Mouse (Mus musculus) embryonic facial prominence, embryonic 15.5 days (tissue): ENCODE results near the gene Ube2z. TPM values are rescaled to one million over a fixed set of nuclear protein-coding genes. Genes with fewer than 3 reads are reported as not detected.

Experiments used
- ATAC-seq: fragments of 200-750 bp; cut with Nextera tagmentation; 2 replicates; pipeline ENCODE4 v1.8.0; 2017; ENCODE audit warnings: low read depth, moderate TSS enrichment; ENCODE audit not compliant: insufficient number of reproducible peaks, low FRiP score, low TSS enrichment
- H3K27ac ChIP-seq: fragments of 300-500 bp; sonication (generic); replicated peaks from 2 replicates; pipeline ENCODE4 v1.5.1; 2015; ENCODE audit warnings: mild to moderate bottlenecking, inconsistent platforms
- H3K27me3 ChIP-seq: fragments of 300-500 bp; sonication (generic); 2 replicates; pipeline ENCODE4 v1.6.1; 2015; ENCODE audit warnings: inconsistent platforms
- H3K36me3 ChIP-seq: fragments of 300-500 bp; sonication (generic); 2 replicates; pipeline ENCODE4 v1.6.1; 2015; ENCODE audit warnings: mild to moderate bottlenecking, inconsistent platforms
- H3K4me1 ChIP-seq: fragments of 300-500 bp; sonication (generic); 2 replicates; pipeline ENCODE4 v1.6.1; 2015; ENCODE audit warnings: inconsistent platforms
- H3K4me2 ChIP-seq: fragments of 300-500 bp; sonication (generic); replicated peaks from 2 replicates; pipeline ENCODE4 v1.6.1; 2015; ENCODE audit warnings: mild to moderate bottlenecking, inconsistent platforms
- H3K4me3 ChIP-seq: fragments of 300-500 bp; sonication (generic); replicated peaks from 2 replicates; pipeline ENCODE4 v1.5.1; 2015; ENCODE audit warnings: mild to moderate bottlenecking, inconsistent platforms
- H3K9ac ChIP-seq: fragments of 300-500 bp; sonication (generic); 2 replicates; pipeline ENCODE4 v1.6.1; 2015; ENCODE audit warnings: inconsistent platforms
- H3K9me3 ChIP-seq: fragments of 300-500 bp; sonication (generic); replicated peaks from 2 replicates; pipeline ENCODE4 v1.6.1; 2016; ENCODE audit warnings: inconsistent platforms
- WGBS: fragments of 180-500 bp; shearing (Covaris S2); methylation state at CpG from one replicate; pipeline ENCODE4 v1.1.7; 2015; 5-methylcytosine and 5-hydroxymethylcytosine counted together
- polyA plus RNA-seq: library from polyadenylated mRNA; unstranded; fragments of >200 nt; fragmentation: Nextera tagmentation; extraction: Ambion mirVana; gene quantifications from 2 replicates; pipeline ENCODE4 v1.2.1, GENCODE M21; 2015

Gene Ube2z
- polyA plus RNA-seq, 1 experiment from 2014 or later: 47.1 TPM

- H3K4me2 ChIP-seq: peak overlapping the region; percentile 97
- peak overlapping the region; percentile 85 for H3K9ac ChIP-seq
- no peaks in the 10 kb centered on the region for H3K9me3 ChIP-seq
- H3K36me3 ChIP-seq: no peaks in the 10 kb centered on the region
- peak overlapping the region; percentile 95 for H3K27ac ChIP-seq
- peak overlapping the region; percentile 81 for H3K4me3 ChIP-seq
- ATAC-seq: 0 out of 2 replicates have a peak, but pooled peaks have one; percentile 1
- peaks cover 4% of the 10 kb centered on the region for H3K27me3 ChIP-seq
- WGBS: under 1% methylated on average over 33 of the region's 33 CpGs
- peaks cover 39% of the 10 kb centered on the region for H3K4me1 ChIP-seq
These were observed 58.8 kb downstream of the Ube2z start for GRCm38 (mm10) chr11:96006367-96006851.

GRCm38 (mm10) chr11:96005403-96006271 is 59.6 kb downstream of the Ube2z start, which contains the start of gene Igf2bp1:
Gene Igf2bp1, minus strand, starts transcription at chr11:96005940.
- peak within 1 kb of the TSS; percentile 97 for H3K4me2 ChIP-seq
- WGBS: under 1% methylated on average over 70 of the region's 74 CpGs
- no peaks in the 10 kb centered on the region for H3K36me3 ChIP-seq
- ATAC-seq: peak; percentile 66
- H3K9me3 ChIP-seq: no peaks in the 10 kb centered on the region
- H3K4me1 ChIP-seq: peaks cover 45% of the 10 kb centered on the region
- peak within 1 kb of the TSS; percentile 85 for H3K9ac ChIP-seq
- no peaks in the 10 kb centered on the region; the same call in 1 of the 2 replicates for H3K27me3 ChIP-seq
- H3K4me3 ChIP-seq: peak within 1 kb of the TSS; percentile 81
- H3K27ac ChIP-seq: peak within 1 kb of the TSS; percentile 95

GRCm38 (mm10) chr11:96004793-96005402 is 60.3 kb downstream of the Ube2z start:
- Histone ChIP-seq H3K4me1 (peaks cover 46% of the 10 kb centered on the region), H3K9me3 (no peaks in the 10 kb centered on the region), H3K27me3 (no peaks in the 10 kb centered on the region; the same call in 1 of the 2 replicates), H3K36me3 (no peaks in the 10 kb centered on the region), H3K4me2 (peak overlapping the region; percentile 97), H3K9ac (peak overlapping the region; percentile 85), H3K27ac (peak overlapping the region; percentile 95), H3K4me3 (peak overlapping the region; percentile 81)
- whole genome bisulfite sequencing: under 1% methylated on average over 57 of the region's 57 CpGs
- peak; percentile 35 for ATAC-seq

DNA sequence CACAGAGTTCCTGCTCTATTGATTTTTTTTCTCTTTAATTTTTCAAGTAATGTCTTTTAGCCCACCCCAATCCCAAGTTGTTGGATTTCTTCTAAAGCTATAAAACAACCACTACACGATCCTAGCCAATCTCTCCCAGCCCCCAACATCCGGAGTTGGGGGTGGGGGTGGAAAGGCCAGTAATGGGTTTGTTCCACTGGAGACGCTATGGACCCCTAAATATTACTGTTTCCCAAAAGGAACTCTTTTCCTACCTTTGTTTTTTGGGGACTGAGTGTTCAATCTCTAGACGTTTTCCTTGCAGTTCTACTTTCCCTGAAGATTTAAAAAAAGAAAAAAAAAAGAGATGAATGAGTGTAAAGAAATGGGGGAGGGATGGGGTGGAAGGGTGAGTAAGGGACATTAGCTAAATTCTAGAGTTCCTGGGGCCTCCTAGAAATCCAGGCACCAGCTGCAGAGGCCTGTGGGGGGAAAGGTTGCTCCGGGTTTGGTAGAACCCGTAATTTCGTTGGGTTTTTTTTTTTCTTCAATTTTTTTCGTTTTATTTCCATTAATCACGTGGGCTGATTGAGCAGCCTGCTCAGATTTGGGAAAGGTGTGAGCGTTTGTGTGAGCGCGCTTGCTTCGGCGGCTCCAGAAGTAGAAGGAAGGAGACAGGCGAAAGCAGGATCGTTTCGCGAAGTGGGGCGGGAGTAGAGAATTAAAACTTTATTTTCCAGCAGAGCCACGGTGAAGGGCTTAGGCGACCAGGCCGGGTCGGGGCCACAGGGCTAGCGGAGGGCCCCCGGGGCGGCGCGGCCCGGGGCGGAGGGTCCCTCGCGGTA is 61.0 kb downstream of the Ube2z start:
- peak overlapping the region; percentile 85 for H3K9ac ChIP-seq
- peaks cover 46% of the 10 kb centered on the region for H3K4me1 ChIP-seq
- H3K4me3 ChIP-seq: peak overlapping the region; percentile 81
- no peaks in the 10 kb centered on the region for H3K36me3 ChIP-seq
- ATAC-seq: no peak
- no peaks in the 10 kb centered on the region for H3K9me3 ChIP-seq
- peak overlapping the region; percentile 95 for H3K27ac ChIP-seq
- H3K27me3 ChIP-seq: no peaks in the 10 kb centered on the region; the same call in 1 of the 2 replicates
- WGBS: under 1% methylated on average over 32 of the region's 32 CpGs
- H3K4me2 ChIP-seq: peak overlapping the region; percentile 97

DNA sequence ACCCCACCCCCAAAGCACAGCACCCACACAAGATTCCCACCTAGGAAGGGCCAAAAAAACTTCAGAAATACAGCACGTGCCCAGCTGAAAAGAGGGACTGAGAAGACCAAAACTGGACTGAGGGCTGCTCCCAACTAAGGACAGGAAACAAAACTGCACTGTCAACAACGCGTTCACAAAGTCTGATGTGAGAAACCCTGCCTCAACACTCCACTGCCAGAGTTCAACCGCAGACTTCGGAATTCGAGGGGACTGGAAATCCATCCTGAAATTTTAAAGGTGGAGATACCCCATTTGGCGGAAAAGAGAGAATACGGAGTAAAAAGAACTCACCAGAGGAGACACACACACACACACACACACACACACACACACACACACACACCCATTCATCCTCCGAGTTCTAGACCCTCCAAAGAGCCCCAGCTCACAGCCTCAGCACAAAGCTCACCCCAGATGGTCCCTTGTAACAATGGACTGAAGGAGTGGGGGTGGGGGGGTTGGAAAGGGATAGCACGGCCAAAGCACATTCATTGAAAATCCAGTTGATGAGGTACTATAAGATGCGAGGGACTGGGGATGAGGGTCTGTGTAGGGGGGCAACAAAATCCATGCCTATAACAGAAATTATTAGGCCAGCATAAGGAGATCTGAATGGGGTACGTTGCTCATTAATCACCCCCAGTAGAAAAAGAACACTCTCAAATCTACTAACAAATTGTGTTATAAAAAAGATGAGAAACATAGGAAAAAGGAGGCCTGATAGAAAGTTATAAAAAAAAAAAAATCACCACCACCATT is 61.9 kb downstream of the Ube2z start:
- WGBS: 2% methylated on average over 12 of the region's 12 CpGs
- Histone ChIP-seq H3K4me3 (peak overlapping the region; percentile 81), H3K4me2 (peak overlapping the region; percentile 97), H3K36me3 (no peaks in the 10 kb centered on the region), H3K4me1 (peaks cover 46% of the 10 kb centered on the region), H3K27ac (0 out of 2 replicates have a peak overlapping the region, but pooled peaks have one; percentile 39), H3K9ac (no peak overlapping the region), H3K9me3 (no peaks in the 10 kb centered on the region), H3K27me3 (no peaks in the 10 kb centered on the region; the same call in 1 of the 2 replicates)
- ATAC-seq: no peak

Other genes starting within 250 kb of the Ube2z start
- 8.3 and 9.1 TPM in 2 replicates for gene Phospho1, start 240.9 kb downstream of the Ube2z start, polyA plus RNA-seq
- gene Gngt2, start 228.2 kb downstream of the Ube2z start, polyA plus RNA-seq: 16.8 and 20.8 TPM in 2 replicates
- 8.6 and 9.0 TPM in 2 replicates for gene Abi3, start 222.9 kb downstream of the Ube2z start, polyA plus RNA-seq
- gene B4galnt2, start 150.5 kb downstream of the Ube2z start, polyA plus RNA-seq: 0.09 and 0.12 TPM in 2 replicates
- gene Igf2bp1, start 59.4 kb downstream of the Ube2z start, polyA plus RNA-seq: 33.0 and 38.6 TPM in 2 replicates
- not detected in 2 replicates for gene Gip, start 40.8 kb downstream of the Ube2z start, polyA plus RNA-seq
- gene Snf8, start 30.5 kb downstream of the Ube2z start, polyA plus RNA-seq: 100 and 103 TPM in 2 replicates
- 530 and 547 TPM in 2 replicates for gene Atp5g1, start 10.3 kb upstream of the Ube2z start, polyA plus RNA-seq
- gene Calcoco2, start 46.6 kb upstream of the Ube2z start, polyA plus RNA-seq: 1.1 and 1.6 TPM in 2 replicates
- 1.1 and 2.4 TPM in 2 replicates for gene Ttll6, start 68.4 kb upstream of the Ube2z start, polyA plus RNA-seq
- not detected in 2 replicates for gene Hoxb13, start 128.9 kb upstream of the Ube2z start, polyA plus RNA-seq
- gene Hoxb9, start 206.1 kb upstream of the Ube2z start, polyA plus RNA-seq: 0.07 TPM in 1 of 2 replicates, not detected in the other
- gene Hoxb8, start 216.5 kb upstream of the Ube2z start, polyA plus RNA-seq: not detected in 2 replicates
- not detected in 2 replicates for gene Hoxb7, start 221.2 kb upstream of the Ube2z start, polyA plus RNA-seq
- not detected in 2 replicates for gene Hoxb6, start 227.1 kb upstream of the Ube2z start, polyA plus RNA-seq
- not detected in 2 replicates for gene Hoxb5, start 237.9 kb upstream of the Ube2z start, polyA plus RNA-seq